Mouse (Mus musculus) neural tube, embryonic 13.5 days (tissue): ENCODE data around the gene 1700067K01Rik. TPM values are rescaled to one million over a fixed set of nuclear protein-coding genes. Genes with fewer than 3 reads are reported as not detected.

Experiments used
- ATAC-seq: fragments of 200-750 bp; cut with Nextera tagmentation; 2 replicates; pipeline ENCODE4 v1.8.0; 2017; ENCODE audit warnings: low read depth, mild to moderate bottlenecking, moderate TSS enrichment, moderate library complexity
- H3K27ac ChIP-seq: fragments of 300-500 bp; sonication (generic); replicated peaks from 2 replicates; pipeline ENCODE4 v1.5.1; 2015; ENCODE audit warnings: moderate library complexity, mild to moderate bottlenecking, inconsistent platforms
- H3K27me3 ChIP-seq: fragments of 300-500 bp; sonication (generic); 2 replicates; pipeline ENCODE4 v1.6.1; 2015; ENCODE audit warnings: mild to moderate bottlenecking, inconsistent platforms
- H3K36me3 ChIP-seq: fragments of 300-500 bp; sonication (generic); 2 replicates; pipeline ENCODE4 v1.6.1; 2015; ENCODE audit warnings: mild to moderate bottlenecking, inconsistent platforms
- H3K4me1 ChIP-seq: fragments of 300-500 bp; sonication (generic); replicated peaks from 2 replicates; pipeline ENCODE4 v1.6.1; 2015; ENCODE audit warnings: inconsistent platforms
- H3K4me2 ChIP-seq: fragments of 300-500 bp; sonication (generic); 2 replicates; pipeline ENCODE4 v1.6.1; 2015; ENCODE audit warnings: inconsistent platforms, mild to moderate bottlenecking, moderate library complexity
- H3K4me3 ChIP-seq: fragments of 300-500 bp; sonication (generic); 2 replicates; pipeline ENCODE4 v1.5.1; 2015; ENCODE audit warnings: mild to moderate bottlenecking, inconsistent platforms
- H3K9ac ChIP-seq: fragments of 300-500 bp; sonication (generic); 2 replicates; pipeline ENCODE4 v1.6.1; 2015; ENCODE audit warnings: moderate library complexity, mild to moderate bottlenecking, inconsistent platforms
- H3K9me3 ChIP-seq: fragments of 300-500 bp; sonication (generic); 2 replicates; pipeline ENCODE4 v1.6.1; 2016; ENCODE audit warnings: inconsistent platforms
- WGBS: fragments of 180-500 bp; shearing (Covaris S2); methylation state at CpG from one replicate; pipeline ENCODE4 v1.1.7; 2015; 5-methylcytosine and 5-hydroxymethylcytosine counted together
- microRNA counts: library from miRNA; unstranded; fragments of <30 nt; microRNA quantifications from one replicate; lab custom pipeline; 2016
- microRNA-seq: library from miRNA; unstranded; fragments of <30 nt; microRNA quantifications from one replicate; pipeline ENCODE4, GENCODE M21; 2016
- polyA plus RNA-seq: library from polyadenylated mRNA; unstranded; fragments of >200 nt; fragmentation: Nextera tagmentation; extraction: Ambion mirVana; gene quantifications from 2 replicates; pipeline ENCODE4 v1.2.1, GENCODE M21; 2015

The 1700067K01Rik gene
- polyA plus RNA-seq, 1 experiment from 2014 or later: 0.87 TPM

DNA sequence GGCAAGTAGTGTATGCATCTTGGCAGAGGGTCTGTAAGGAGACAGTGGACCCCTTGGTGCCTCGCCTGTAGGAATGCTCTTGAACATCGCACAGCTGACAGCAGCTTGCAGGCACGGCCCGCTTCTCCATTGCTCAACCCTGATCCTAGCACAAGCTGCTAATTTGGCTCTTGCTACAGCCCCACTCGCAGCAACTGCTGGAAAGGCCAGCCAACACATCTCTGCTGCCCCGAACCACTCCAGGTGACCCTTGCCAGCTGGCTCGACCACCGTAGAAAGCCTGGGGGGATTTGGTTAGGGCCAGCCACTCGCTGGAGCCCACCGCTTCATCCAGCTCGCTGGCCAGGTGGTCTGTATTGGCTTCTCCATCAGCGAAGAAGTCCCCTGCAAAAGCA lies 41.6 kb downstream of the 1700067K01Rik start:
- H3K36me3 ChIP-seq: no peaks in the 10 kb centered on the region
- H3K4me1 ChIP-seq: peaks cover 22% of the 10 kb centered on the region
- no peak overlapping the region for H3K9ac ChIP-seq
- 36% methylated on average over 12 of the region's 12 CpGs for WGBS
- H3K4me3 ChIP-seq: no peak overlapping the region
- no peaks in the 10 kb centered on the region for H3K9me3 ChIP-seq
- peaks cover 70% of the 10 kb centered on the region for H3K27me3 ChIP-seq
- peak overlapping the region; percentile 59; the same call in 1 of the 2 replicates for H3K4me2 ChIP-seq
- no peak overlapping the region for H3K27ac ChIP-seq
- no peak for ATAC-seq

- H3K36me3 ChIP-seq: no peaks in the 10 kb centered on the region
- no peak overlapping the region for H3K9ac ChIP-seq
- H3K4me3 ChIP-seq: no peak overlapping the region
- no peak overlapping the region for H3K4me2 ChIP-seq
- no peaks in the 10 kb centered on the region for H3K9me3 ChIP-seq
- H3K4me1 ChIP-seq: peaks cover 22% of the 10 kb centered on the region
- no peak for ATAC-seq
- no peak overlapping the region for H3K27ac ChIP-seq
- peaks cover 61% of the 10 kb centered on the region for H3K27me3 ChIP-seq
- WGBS: 2% methylated on average over 7 of the region's 7 CpGs
These were observed 42.8 kb downstream of the 1700067K01Rik start for GRCm38 (mm10) chr8:84044103-84044502.

DNA sequence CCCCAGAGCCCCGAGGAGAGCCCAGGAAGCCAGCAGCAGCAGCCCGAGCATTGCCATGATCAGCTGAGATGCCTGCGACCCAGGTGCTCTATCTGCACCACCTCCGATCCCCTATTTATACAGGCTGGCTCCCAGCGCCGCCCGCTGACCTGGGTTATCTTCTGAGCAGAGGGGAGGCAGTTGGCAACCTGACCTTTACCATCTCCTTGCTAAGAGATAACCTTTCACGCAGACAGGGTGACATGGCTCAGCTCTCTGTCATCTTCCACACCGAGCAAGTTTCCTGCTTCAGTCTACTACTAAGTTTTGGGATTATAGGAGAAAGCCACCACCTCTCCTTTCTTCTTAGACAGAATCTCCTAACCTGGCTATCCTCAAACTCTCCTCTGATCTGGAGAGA lies 43.6 kb downstream of the 1700067K01Rik start, which contains the start of gene Rln3:
TSS of gene Rln3 (minus strand) at position 101 of the 400 bp plus-strand sequence.
- Histone ChIP-seq H3K27ac (no peak within 1 kb of the TSS), H3K9me3 (no peaks in the 10 kb centered on the region), H3K36me3 (no peaks in the 10 kb centered on the region), H3K4me2 (no peak within 1 kb of the TSS), H3K27me3 (peaks cover 61% of the 10 kb centered on the region), H3K4me3 (no peak within 1 kb of the TSS), H3K9ac (0 out of 2 replicates have a peak within 1 kb of the TSS, but pooled peaks have one; percentile 6), H3K4me1 (peaks cover 22% of the 10 kb centered on the region)
- ATAC-seq: no peak
- WGBS: 7% methylated on average over 9 of the region's 9 CpGs

DNA sequence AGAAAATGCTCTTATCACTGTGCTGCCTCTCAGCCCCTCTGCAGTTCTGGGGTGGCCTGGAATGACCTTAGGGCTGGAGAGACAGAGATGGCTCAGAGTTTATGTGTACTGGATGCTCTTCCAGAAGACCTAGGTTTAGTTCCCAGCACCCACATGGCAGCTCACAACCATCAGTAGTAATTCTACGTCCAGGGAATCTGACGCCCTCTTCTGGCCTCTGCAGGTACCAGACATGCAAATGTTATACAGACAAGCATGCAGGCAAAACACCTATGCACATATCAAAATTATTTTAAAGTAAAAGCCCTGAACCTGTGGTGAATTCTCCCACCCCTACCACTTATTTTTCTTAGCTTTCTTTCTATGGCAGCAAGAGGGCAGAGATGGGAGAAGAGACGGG lies 45.2 kb downstream of the 1700067K01Rik start:
- peaks cover 22% of the 10 kb centered on the region for H3K4me1 ChIP-seq
- no peak overlapping the region for H3K9ac ChIP-seq
- no peak overlapping the region for H3K27ac ChIP-seq
- H3K36me3 ChIP-seq: no peaks in the 10 kb centered on the region
- H3K4me3 ChIP-seq: no peak overlapping the region
- H3K9me3 ChIP-seq: no peaks in the 10 kb centered on the region
- WGBS: 81% methylated on average over 3 of the region's 3 CpGs
- H3K27me3 ChIP-seq: peaks cover 48% of the 10 kb centered on the region
- H3K4me2 ChIP-seq: no peak overlapping the region
- no peak for ATAC-seq

DNA sequence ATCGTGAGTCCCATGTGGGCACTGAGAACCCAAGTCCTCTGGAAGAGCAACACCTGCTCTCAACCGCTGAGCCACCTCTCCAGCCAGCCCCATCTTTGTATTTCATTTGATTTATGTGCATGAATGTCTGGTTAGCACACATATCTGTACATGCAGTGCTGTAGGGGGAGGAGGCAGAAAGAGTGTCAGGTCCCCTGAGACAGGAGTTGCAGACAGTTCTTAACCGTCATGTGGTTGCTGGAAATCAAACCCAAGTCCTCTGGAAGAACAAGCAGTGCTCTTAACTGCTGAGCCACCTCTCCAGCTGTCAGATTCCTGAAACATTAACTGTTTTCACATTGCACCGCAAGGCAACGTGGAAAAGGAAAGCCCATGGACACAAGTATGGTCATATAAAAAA lies 46.9 kb downstream of the 1700067K01Rik start:
- Histone ChIP-seq H3K36me3 (no peaks in the 10 kb centered on the region), H3K9ac (no peak overlapping the region), H3K9me3 (no peaks in the 10 kb centered on the region), H3K27me3 (peaks cover 31% of the 10 kb centered on the region), H3K4me1 (peaks cover 10% of the 10 kb centered on the region), H3K4me2 (no peak overlapping the region), H3K4me3 (no peak overlapping the region), H3K27ac (no peak overlapping the region)
- WGBS: 67% methylated on average over 5 of the region's 5 CpGs
- ATAC-seq: no peak

GRCm38 (mm10) chr8:84052746-84053145 lies 51.4 kb downstream of the 1700067K01Rik start:
- H3K27ac ChIP-seq: no peak overlapping the region
- no peak overlapping the region for H3K4me3 ChIP-seq
- H3K4me1 ChIP-seq: no peaks in the 10 kb centered on the region
- no peak for ATAC-seq
- no peak overlapping the region for H3K4me2 ChIP-seq
- no peak overlapping the region for H3K9ac ChIP-seq
- 84% methylated on average over 3 of the region's 3 CpGs for WGBS
- no peaks in the 10 kb centered on the region for H3K9me3 ChIP-seq
- H3K27me3 ChIP-seq: no peaks in the 10 kb centered on the region
- H3K36me3 ChIP-seq: no peaks in the 10 kb centered on the region

DNA sequence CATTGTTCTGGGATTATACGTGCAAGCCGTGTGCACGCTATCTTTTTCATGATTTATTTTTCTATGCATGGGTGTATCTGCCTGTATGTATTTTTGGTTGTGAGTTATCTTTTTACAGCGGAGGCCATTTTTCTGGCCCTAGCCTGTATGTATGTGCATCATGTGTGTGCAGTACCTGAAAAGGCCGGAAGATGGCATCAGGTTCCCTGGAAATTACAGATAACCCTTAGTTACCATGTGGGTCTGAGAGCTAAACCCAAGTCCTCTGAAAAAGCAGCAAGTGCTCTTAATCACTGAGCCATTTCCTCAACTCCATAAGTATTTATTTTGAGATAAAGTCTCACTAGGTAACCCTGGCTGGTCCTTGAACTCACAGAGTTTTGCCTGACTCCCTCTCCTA lies 51.9 kb downstream of the 1700067K01Rik start:
- no peaks in the 10 kb centered on the region for H3K4me1 ChIP-seq
- 92% methylated on average over 5 of the region's 5 CpGs for WGBS
- H3K9ac ChIP-seq: no peak overlapping the region
- no peaks in the 10 kb centered on the region for H3K27me3 ChIP-seq
- no peak overlapping the region for H3K4me2 ChIP-seq
- H3K27ac ChIP-seq: no peak overlapping the region
- no peaks in the 10 kb centered on the region for H3K9me3 ChIP-seq
- no peak for ATAC-seq
- H3K4me3 ChIP-seq: no peak overlapping the region
- no peaks in the 10 kb centered on the region for H3K36me3 ChIP-seq

MicroRNAs encoded within 50 kb of the gene (microRNA counts, 519-probe panel; counts per million panel counts)
- microRNA mmu-miR-1199 (lab: Ali Mortazavi, UCI): not detected

Small RNA genes lying within 50 kb of the gene (microRNA-seq; reads per million reads assigned to microRNA genes)
- gene Mir1199 (not detected), gene Mir8111 (1.0 reads per million)

Other genes with a start within 250 kb of the 1700067K01Rik start
- gene Adgrl1, start 101.4 kb upstream of the 1700067K01Rik start, polyA plus RNA-seq: 40.0 and 40.1 TPM in 2 replicates
- 0.62 and 0.77 TPM in 2 replicates for gene Gm10644, start 46.3 kb upstream of the 1700067K01Rik start, polyA plus RNA-seq
- 12.7 and 14.6 TPM in 2 replicates for gene Asf1b, start 46.0 kb upstream of the 1700067K01Rik start, polyA plus RNA-seq
- gene Prkaca, start 28.5 kb upstream of the 1700067K01Rik start, polyA plus RNA-seq: 203 and 207 TPM in 2 replicates
- gene Samd1, start 3.8 kb upstream of the 1700067K01Rik start, polyA plus RNA-seq: 8.0 and 8.3 TPM in 2 replicates
- gene 2210011C24Rik, start 10.7 kb downstream of the 1700067K01Rik start, polyA plus RNA-seq: 1.0 TPM in 1 of 2 replicates, not detected in the other
- gene Palm3, start 20.0 kb downstream of the 1700067K01Rik start, polyA plus RNA-seq: 7.4 and 8.5 TPM in 2 replicates
- gene Il27ra, start 41.1 kb downstream of the 1700067K01Rik start, polyA plus RNA-seq: 0.43 and 0.56 TPM in 2 replicates
- not detected in 2 replicates for gene Rln3, start 43.5 kb downstream of the 1700067K01Rik start, polyA plus RNA-seq
- 1.9 and 2.2 TPM in 2 replicates for gene Gm10643, start 63.6 kb downstream of the 1700067K01Rik start, polyA plus RNA-seq
- gene Rfx1, start 65.3 kb downstream of the 1700067K01Rik start, polyA plus RNA-seq: 8.1 and 8.2 TPM in 2 replicates
- 16.5 and 16.8 TPM in 2 replicates for gene Dcaf15, start 103.3 kb downstream of the 1700067K01Rik start, polyA plus RNA-seq
- 0.36 and 0.51 TPM in 2 replicates for gene Podnl1, start 124.5 kb downstream of the 1700067K01Rik start, polyA plus RNA-seq
- 24.3 and 25.6 TPM in 2 replicates for gene Cc2d1a, start 146.4 kb downstream of the 1700067K01Rik start, polyA plus RNA-seq
- gene 4930432K21Rik, start 146.5 kb downstream of the 1700067K01Rik start, polyA plus RNA-seq: 1.4 and 1.6 TPM in 2 replicates
- 6.1 and 10.1 TPM in 2 replicates for gene Nanos3, start 183.7 kb downstream of the 1700067K01Rik start, polyA plus RNA-seq
- 32.9 and 34.7 TPM in 2 replicates for gene Zswim4, start 235.6 kb downstream of the 1700067K01Rik start, polyA plus RNA-seq
- gene D8Ertd738e, start 248.2 kb downstream of the 1700067K01Rik start, polyA plus RNA-seq: 255 and 273 TPM in 2 replicates